Mouse (Mus musculus): Measurements from ENCODE around the gene Fam174b. TPM values are rescaled to one million over a fixed set of nuclear protein-coding genes. Genes with fewer than 3 reads are reported as not detected.

The Fam174b gene
- polyA plus RNA-seq, 1 experiment from 2014 or later: 37.0 TPM

- no peak overlapping the region for H3K4me2 ChIP-seq
- no peaks in the 10 kb centered on the region for H3K27me3 ChIP-seq (replicated peaks)
- no peaks in the 10 kb centered on the region for H3K36me3 ChIP-seq
- ATAC-seq (ENCODE audit: low FRiP score): no peak
- 81% methylated on average over 1 of the region's 1 CpGs for WGBS
- H3K27ac ChIP-seq (replicated peaks): no peak overlapping the region
- peaks cover 11% of the 10 kb centered on the region for H3K4me1 ChIP-seq
- H3K9ac ChIP-seq (replicated peaks): no peak overlapping the region
- no peak overlapping the region for H3K4me3 ChIP-seq (replicated peaks)
- no peaks in the 10 kb centered on the region for H3K9me3 ChIP-seq (replicated peaks)
Observed at GRCm38 (mm10) chr7:73753598-73753997, 13.5 kb downstream of the Fam174b start.

GRCm38 (mm10) chr7:73755377-73756110, 15.4 kb downstream of the Fam174b start:
- no peaks in the 10 kb centered on the region for H3K9me3 ChIP-seq (replicated peaks)
- H3K27me3 ChIP-seq (replicated peaks): no peaks in the 10 kb centered on the region
- no peak overlapping the region for H3K27ac ChIP-seq (replicated peaks)
- H3K4me3 ChIP-seq (replicated peaks): no peak overlapping the region
- no peak overlapping the region for H3K4me2 ChIP-seq
- H3K9ac ChIP-seq (replicated peaks): no peak overlapping the region
- 93% methylated on average over 1 of the region's 1 CpGs for WGBS
- peaks cover 11% of the 10 kb centered on the region for H3K4me1 ChIP-seq
- no peaks in the 10 kb centered on the region for H3K36me3 ChIP-seq
- ATAC-seq (ENCODE audit: low FRiP score): no peak

GRCm38 (mm10) chr7:73761691-73762189, 21.6 kb downstream of the Fam174b start:
- ATAC-seq (ENCODE audit: low FRiP score): no peak
- 83% methylated on average over 8 of the region's 8 CpGs for WGBS

GRCm38 (mm10) chr7:73764679-73765078, 24.6 kb downstream of the Fam174b start:
- H3K27ac ChIP-seq (replicated peaks): no peak overlapping the region
- no peak for ATAC-seq (ENCODE audit: low FRiP score)
- WGBS: 93% methylated on average over 5 of the region's 5 CpGs

More at GRCm38 (mm10) chr7:73761691-73762189, 21.6 kb downstream of the Fam174b start:
- no peaks in the 10 kb centered on the region for H3K4me1 ChIP-seq
- no peak overlapping the region for H3K4me3 ChIP-seq (replicated peaks)
- H3K27ac ChIP-seq (replicated peaks): no peak overlapping the region
- H3K4me2 ChIP-seq: no peak overlapping the region
- H3K27me3 ChIP-seq (replicated peaks): no peaks in the 10 kb centered on the region
- no peaks in the 10 kb centered on the region for H3K36me3 ChIP-seq
- no peak overlapping the region for H3K9ac ChIP-seq (replicated peaks)
- H3K9me3 ChIP-seq (replicated peaks): no peaks in the 10 kb centered on the region

GRCm38 (mm10) chr7:73765186-73765903, 25.2 kb downstream of the Fam174b start:
- ATAC-seq (ENCODE audit: low FRiP score): no peak
- H3K9me3 ChIP-seq (replicated peaks): no peaks in the 10 kb centered on the region
- H3K4me1 ChIP-seq: no peaks in the 10 kb centered on the region
- no peak overlapping the region for H3K27ac ChIP-seq (replicated peaks)
- H3K9ac ChIP-seq (replicated peaks): no peak overlapping the region
- WGBS: 82% methylated on average over 7 of the region's 7 CpGs
- no peak overlapping the region for H3K4me2 ChIP-seq
- H3K4me3 ChIP-seq (replicated peaks): no peak overlapping the region
- H3K27me3 ChIP-seq (replicated peaks): no peaks in the 10 kb centered on the region
- no peaks in the 10 kb centered on the region for H3K36me3 ChIP-seq

More at GRCm38 (mm10) chr7:73764679-73765078, 24.6 kb downstream of the Fam174b start:
- Histone ChIP-seq H3K36me3 (no peaks in the 10 kb centered on the region), H3K4me1 (no peaks in the 10 kb centered on the region), H3K27me3 (replicated peaks) (no peaks in the 10 kb centered on the region), H3K4me3 (replicated peaks) (no peak overlapping the region), H3K4me2 (no peak overlapping the region), H3K9ac (replicated peaks) (no peak overlapping the region), H3K9me3 (replicated peaks) (no peaks in the 10 kb centered on the region)

GRCm38 (mm10) chr7:73769224-73769623, 29.1 kb downstream of the Fam174b start:
- 90% methylated on average over 4 of the region's 4 CpGs for WGBS
- H3K4me1 ChIP-seq: peaks cover 15% of the 10 kb centered on the region

GRCm38 (mm10) chr7:73771384-73772274, 31.5 kb downstream of the Fam174b start:
- no peaks in the 10 kb centered on the region for H3K36me3 ChIP-seq
- no peak overlapping the region for H3K27ac ChIP-seq (replicated peaks)
- no peaks in the 10 kb centered on the region for H3K27me3 ChIP-seq (replicated peaks)
- peak; percentile 28; the same call in 1 of the 2 replicates for ATAC-seq (ENCODE audit: low FRiP score)
- no peak overlapping the region for H3K4me3 ChIP-seq (replicated peaks)
- H3K9me3 ChIP-seq (replicated peaks): no peaks in the 10 kb centered on the region
- peak overlapping the region; percentile 11; the same call in 1 of the 2 replicates for H3K4me2 ChIP-seq
- H3K4me1 ChIP-seq: peaks cover 15% of the 10 kb centered on the region
- WGBS: 36% methylated on average over 19 of the region's 19 CpGs
- H3K9ac ChIP-seq (replicated peaks): no peak overlapping the region

More at GRCm38 (mm10) chr7:73769224-73769623, 29.1 kb downstream of the Fam174b start:
- Histone ChIP-seq H3K9ac (replicated peaks) (no peak overlapping the region), H3K4me3 (replicated peaks) (no peak overlapping the region), H3K27ac (replicated peaks) (no peak overlapping the region), H3K36me3 (no peaks in the 10 kb centered on the region), H3K4me2 (no peak overlapping the region), H3K27me3 (replicated peaks) (no peaks in the 10 kb centered on the region), H3K9me3 (replicated peaks) (no peaks in the 10 kb centered on the region)
- no peak for ATAC-seq (ENCODE audit: low FRiP score)

GRCm38 (mm10) chr7:73772275-73772765, 32.2 kb downstream of the Fam174b start:
- H3K27me3 ChIP-seq (replicated peaks): no peaks in the 10 kb centered on the region
- H3K9me3 ChIP-seq (replicated peaks): no peaks in the 10 kb centered on the region
- no peak overlapping the region for H3K27ac ChIP-seq (replicated peaks)
- H3K4me1 ChIP-seq: peaks cover 15% of the 10 kb centered on the region
- H3K4me3 ChIP-seq (replicated peaks): no peak overlapping the region
- no peak for ATAC-seq (ENCODE audit: low FRiP score)
- H3K4me2 ChIP-seq: no peak overlapping the region
- 65% methylated on average over 14 of the region's 14 CpGs for WGBS
- no peak overlapping the region for H3K9ac ChIP-seq (replicated peaks)
- no peaks in the 10 kb centered on the region for H3K36me3 ChIP-seq

- WGBS: 88% methylated on average over 9 of the region's 9 CpGs
- no peak for ATAC-seq (ENCODE audit: low FRiP score)
- no peak overlapping the region for H3K4me2 ChIP-seq
Observed at GRCm38 (mm10) chr7:73774781-73775180, 34.7 kb downstream of the Fam174b start.

GRCm38 (mm10) chr7:73777777-73778176, 37.7 kb downstream of the Fam174b start:
- no peaks in the 10 kb centered on the region for H3K27me3 ChIP-seq (replicated peaks)
- ATAC-seq (ENCODE audit: low FRiP score): no peak
- no peak overlapping the region for H3K4me3 ChIP-seq (replicated peaks)
- no peaks in the 10 kb centered on the region for H3K36me3 ChIP-seq
- H3K9me3 ChIP-seq (replicated peaks): no peaks in the 10 kb centered on the region
- H3K9ac ChIP-seq (replicated peaks): no peak overlapping the region
- peaks cover 1% of the 10 kb centered on the region; the same call in 1 of the 2 replicates for H3K4me1 ChIP-seq
- no peak overlapping the region for H3K4me2 ChIP-seq
- 75% methylated on average over 3 of the region's 3 CpGs for WGBS
- H3K27ac ChIP-seq (replicated peaks): no peak overlapping the region

More at GRCm38 (mm10) chr7:73774781-73775180, 34.7 kb downstream of the Fam174b start:
- no peaks in the 10 kb centered on the region for H3K36me3 ChIP-seq
- H3K9ac ChIP-seq (replicated peaks): no peak overlapping the region
- no peak overlapping the region for H3K27ac ChIP-seq (replicated peaks)
- no peaks in the 10 kb centered on the region for H3K27me3 ChIP-seq (replicated peaks)
- peaks cover 15% of the 10 kb centered on the region for H3K4me1 ChIP-seq
- H3K4me3 ChIP-seq (replicated peaks): no peak overlapping the region
- no peaks in the 10 kb centered on the region for H3K9me3 ChIP-seq (replicated peaks)
